Mouse (Mus musculus) layer of hippocampus, postnatal 14 days (tissue): ENCODE measurements around the gene Hs2st1. TPM values are rescaled to one million over a fixed set of nuclear protein-coding genes. Genes with fewer than 3 reads are reported as not detected.
A peak's percentile ranks its signal among the peaks of the same experiment; 100 is the strongest.

ENCODE experiments used
- DNase-seq, 2 experiments: peaks; one replicate each; pipeline ENCODE4 v3.0.0; 2021 to 2022; ENCODE audit warnings: low spot score in 2 of 2, mixed read lengths in 1 of 2
- total RNA-seq, 2 experiments: library from RNA; stranded (reverse); gene quantifications; 2 replicates each; pipeline ENCODE4 v1.2.3; 2021

Gene Hs2st1
- total RNA-seq, 2 experiments from 2014 or later, result 45.1 to 45.9 TPM

DNA sequence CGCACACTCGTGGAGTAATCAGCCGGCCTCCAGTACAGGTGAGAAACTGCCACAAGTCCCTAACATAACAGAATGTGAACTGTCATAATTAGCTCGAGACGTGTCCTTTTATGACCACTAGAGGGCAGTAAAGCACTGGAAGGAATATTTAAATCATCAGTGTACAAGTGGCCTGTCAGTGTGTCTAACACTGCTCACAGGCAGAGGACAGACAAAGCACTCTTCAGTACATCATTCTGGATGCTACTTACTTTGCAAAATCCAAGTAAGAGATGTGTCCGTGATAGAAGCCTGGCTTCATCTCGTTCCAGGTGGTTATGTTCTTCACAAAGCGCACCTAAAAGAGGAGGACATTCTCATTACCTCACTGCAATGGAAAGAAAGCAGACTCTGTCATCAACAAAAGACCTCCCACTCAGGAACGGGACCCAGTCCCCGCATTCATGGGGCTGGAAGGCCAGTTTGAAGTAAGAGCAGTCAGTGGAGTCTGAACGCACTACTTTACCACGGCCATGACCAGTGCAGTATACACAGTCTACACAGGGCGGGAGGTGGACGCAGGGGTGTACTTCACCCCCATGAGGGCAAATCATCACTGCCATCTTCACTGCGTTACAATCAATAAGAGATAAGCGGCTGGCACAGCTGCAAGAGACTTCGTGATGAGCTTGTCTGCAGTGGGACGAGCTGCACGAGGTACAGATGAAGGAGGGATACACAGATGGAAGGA lies 116.1 kb downstream of the Hs2st1 start:
- peak; percentile 44 to 84 for DNase-seq

GRCm38 (mm10) chr3:144448977-144449376 lies 121.0 kb downstream of the Hs2st1 start:
- no peak for DNase-seq

DNA sequence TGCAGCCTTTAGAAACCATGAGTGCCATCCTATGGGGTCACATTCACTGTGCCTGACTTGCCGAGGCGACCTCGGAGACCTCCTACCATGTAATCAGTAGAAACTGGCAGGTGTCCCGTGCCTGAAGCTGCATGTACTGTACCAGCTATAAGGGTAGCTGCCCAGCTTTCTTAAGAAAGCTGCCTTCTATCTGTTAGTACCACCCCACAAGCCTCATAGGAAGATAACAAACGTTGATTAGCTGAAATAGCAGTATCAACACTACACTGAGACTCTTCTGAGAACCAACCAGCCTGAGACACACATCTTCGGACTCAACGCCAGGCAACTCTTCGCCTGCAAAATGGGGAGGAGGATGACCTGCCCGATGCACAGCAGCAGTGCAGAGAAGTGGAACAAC lies 122.1 kb downstream of the Hs2st1 start:
- no peak for DNase-seq

GRCm38 (mm10) chr3:144446081-144446634 lies 123.8 kb downstream of the Hs2st1 start:
- DNase-seq, result no peak

DNA sequence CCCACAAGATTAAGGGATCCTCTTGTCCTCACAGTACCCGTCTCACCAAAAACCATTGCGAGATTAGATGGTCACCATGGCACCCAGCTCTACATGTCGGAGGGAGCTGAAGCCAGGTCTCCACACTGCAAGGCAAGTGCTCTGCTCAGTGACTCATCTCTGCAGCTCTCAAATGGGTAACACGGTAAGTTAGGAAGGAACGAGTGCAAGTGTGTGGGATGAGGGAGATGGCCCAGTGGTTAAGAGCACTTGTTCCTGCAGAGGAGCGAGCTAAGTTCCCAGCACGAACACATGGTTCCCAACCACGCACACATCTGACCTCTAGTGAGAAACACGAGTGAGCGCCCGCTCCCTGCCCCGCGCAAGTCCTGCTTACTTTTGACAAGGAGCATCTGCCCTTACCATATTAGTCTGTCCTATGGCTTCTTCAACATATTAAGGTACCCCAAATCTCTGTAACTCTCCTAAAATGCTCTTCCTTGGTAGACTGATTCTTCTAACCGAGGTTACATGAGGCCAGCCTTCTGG lies 132.0 kb downstream of the Hs2st1 start:
- DNase-seq, result no peak

GRCm38 (mm10) chr3:144436076-144436475 lies 133.9 kb downstream of the Hs2st1 start:
- DNase-seq, result no peak

DNA sequence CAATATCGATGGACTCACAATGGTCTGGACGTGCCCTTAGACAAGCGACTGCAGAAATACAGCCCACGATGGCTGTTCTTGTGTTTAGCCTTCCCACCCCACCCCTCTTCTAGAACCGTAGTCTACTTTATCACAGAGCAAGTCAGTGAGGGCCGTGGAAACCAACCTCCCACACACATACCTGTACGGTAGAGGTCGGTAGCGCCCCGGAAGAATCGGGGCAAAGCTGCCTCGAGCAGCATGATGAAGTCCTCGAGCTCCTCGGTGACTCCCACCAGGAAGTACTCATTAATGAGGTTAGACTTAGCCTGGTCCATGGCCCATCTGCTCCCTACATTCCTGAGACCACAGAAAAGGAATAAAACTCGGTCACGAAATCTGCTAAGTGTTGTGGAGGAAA lies 134.7 kb downstream of the Hs2st1 start:
- no peak for DNase-seq

GRCm38 (mm10) chr3:144434276-144434675 lies 135.7 kb downstream of the Hs2st1 start:
- DNase-seq, result no peak

DNA sequence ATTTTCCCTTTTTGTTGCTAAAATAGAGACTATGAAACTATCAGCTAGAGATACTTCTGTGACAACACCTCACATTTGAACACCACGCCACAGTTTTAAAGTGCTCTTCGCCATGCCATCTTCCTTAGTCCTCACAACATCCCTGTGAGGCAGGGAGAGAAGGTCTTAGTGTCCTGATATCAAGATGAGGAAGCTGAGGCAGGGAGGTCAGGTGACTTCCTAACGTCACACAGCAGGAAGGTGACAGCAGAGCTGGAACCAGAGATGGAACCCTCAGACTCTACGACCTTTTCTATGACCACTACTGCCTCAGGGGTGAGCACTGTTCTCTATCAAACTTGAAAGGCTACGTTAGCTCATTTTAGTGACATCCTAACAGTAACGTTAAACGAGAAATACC lies 136.9 kb downstream of the Hs2st1 start:
- no peak for DNase-seq

DNA sequence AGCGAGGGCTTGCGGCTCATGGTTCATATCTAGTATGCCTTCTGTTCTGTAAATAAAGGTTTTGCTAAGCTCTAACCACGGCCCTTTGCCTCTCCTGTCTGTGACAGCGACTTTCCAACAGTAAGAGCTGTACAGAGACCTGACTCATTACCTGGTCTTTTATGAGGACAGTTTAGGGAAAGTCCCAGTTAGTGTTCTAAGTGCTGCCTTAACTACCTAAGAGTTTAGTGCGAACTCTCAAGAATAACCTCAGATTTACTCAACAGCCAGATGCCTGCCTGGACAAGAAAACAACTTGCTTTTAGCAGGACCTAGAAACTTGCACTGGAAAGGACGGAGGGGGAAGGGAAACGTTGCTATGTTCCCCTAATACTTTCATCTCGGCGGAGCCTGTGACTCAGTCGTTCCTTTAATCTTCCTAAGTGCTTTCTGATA lies 137.8 kb downstream of the Hs2st1 start:
- no peak for DNase-seq

GRCm38 (mm10) chr3:144428514-144429431 lies 141.2 kb downstream of the Hs2st1 start:
- no peak for DNase-seq

GRCm38 (mm10) chr3:144425041-144425448 lies 144.9 kb downstream of the Hs2st1 start:
- peak; percentile 57 to 75 for DNase-seq

GRCm38 (mm10) chr3:144421404-144422180 lies 148.4 kb downstream of the Hs2st1 start:
- no peak for DNase-seq

DNA sequence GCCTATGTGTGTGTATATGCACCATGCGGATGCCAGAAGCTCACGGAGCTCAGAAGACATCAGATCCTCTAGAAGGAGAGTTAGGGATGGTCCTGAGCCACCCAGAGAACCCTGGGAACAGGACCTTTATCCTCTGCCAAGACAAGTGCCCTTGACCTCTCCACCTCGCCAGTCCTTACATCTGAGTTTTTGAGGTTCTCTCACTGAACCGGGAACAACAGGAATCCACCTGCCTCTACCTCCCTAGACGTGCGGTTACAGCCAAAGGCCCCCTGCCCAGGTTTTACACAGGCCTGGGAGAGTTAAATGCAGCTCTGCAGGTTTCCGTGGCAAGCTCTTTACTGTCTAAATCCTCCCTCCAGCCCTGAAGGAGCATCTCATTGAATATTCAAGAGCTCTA lies 156.2 kb downstream of the Hs2st1 start:
- no peak for DNase-seq

DNA sequence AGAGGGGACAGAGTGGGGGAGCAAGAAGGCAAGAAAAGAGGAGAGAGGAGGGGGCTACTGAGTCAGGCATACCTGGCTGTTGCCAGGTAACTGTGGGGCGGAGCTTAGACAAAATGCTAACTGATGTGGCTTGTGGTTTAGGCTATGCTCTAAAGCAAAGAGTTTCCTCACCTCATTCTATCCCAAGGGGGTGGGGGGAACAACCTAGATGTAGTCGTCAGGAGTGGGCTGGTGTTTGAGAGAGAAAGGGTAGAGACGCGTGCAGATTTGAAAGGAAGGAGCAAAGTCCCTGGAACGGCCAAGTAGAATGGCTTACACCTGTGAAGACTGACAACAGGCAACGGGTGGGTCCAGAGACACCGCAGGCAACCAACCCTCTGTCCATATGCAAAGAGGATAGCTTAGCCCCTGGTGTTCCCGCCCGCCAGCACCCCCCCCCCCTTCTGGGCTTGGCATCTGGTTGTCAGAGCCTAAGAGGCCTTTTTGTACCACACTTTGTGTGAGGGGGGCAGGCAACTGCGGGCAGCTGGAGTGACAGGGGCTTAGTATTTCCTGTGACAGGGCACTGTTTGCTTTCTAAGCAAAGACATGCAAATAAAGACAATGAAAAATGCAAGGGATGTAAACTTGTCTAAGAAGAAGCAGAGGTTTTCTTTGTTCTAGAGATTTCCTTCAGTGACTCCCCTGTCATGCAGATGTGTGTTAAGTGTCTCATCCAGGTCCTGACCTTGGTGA lies 157.3 kb downstream of the Hs2st1 start:
- no peak for DNase-seq

GRCm38 (mm10) chr3:144411650-144412278 lies 158.2 kb downstream of the Hs2st1 start:
- no peak for DNase-seq

DNA sequence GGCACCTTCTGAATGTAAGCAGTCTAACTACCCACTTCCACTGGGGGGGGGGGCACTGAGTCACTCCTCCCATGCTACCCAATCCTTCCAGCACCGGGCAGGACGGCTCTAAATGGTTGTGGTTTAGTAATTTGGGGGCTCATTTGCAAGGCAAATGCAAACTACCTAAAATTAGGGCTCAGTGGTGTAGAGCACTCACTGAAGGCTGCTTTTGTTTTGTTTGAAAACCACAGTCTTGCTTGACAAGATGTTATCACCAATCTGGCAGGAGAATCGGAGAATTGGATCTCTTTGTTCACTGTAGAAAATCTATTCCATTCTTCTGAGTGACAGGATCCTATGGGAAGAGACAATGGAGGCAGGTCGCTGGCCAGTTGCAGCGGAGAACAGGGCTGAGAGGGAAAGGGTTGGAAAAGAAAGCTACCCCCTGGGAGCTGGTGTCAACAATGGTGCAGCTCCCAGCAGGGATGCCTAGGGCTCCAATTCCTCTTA lies 158.9 kb downstream of the Hs2st1 start:
- DNase-seq, result no peak

DNA sequence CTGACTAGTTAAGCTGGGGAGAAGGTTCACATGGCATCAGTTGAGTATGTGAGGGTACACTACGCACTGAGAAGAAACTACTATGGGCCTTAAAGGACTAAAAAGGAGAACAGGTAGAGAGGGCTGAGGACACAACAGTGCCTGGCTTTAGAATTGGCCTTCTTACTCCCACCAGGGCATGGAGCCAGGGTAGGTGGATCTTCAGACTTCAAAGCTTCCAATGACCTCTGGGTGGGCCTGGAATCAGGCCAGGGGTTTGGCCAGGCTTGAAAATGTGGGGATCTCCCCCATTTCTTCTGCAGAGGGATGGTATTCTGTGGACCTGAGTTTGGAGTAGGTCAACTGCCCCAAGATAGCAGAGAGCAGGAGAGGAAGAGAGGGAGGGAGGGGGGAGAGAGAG lies 161.0 kb downstream of the Hs2st1 start:
- no peak for DNase-seq

DNA sequence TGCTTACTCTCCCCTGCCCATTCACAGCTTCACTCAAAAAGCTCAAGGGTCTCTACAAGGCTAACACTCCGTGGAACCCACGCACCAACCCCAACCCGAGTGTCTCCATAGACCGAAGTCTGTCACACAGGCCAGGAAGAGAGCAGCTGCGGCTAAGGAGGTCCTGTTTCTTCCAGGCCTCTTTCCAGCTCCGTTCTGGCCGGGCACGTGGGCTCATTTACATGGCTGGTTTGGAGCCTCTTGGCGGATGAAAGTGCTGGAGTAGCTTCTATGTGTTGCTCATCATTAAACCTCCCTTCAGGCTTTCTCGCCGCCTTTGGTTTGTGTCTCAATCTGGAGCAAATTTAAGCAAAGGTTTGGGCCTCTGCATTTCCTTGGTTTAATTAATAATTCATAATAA lies 164.7 kb downstream of the Hs2st1 start:
- DNase-seq, result no peak

DNA sequence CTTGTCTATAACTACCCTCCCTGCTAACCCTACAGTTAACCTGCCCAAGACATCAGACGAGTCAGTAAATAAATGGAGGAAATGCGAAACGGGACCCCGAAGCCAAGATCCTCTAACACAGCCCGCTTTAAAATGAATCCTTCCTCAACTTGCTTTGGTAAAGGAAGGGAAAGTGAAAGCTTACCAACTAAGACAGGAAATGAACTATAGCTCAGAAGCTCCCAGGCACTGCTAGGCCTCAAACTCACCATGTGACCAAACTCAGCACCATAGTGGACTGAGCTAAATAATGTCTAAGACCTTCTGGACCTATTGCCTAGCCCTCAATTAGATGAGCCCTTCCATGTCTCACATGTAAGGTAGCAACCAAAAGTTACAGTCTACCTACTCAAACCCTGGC lies 168.7 kb downstream of the Hs2st1 start:
- DNase-seq, result no peak
